Mouse (Mus musculus) adrenal gland, adult 18-20 months (tissue): Measurements from ENCODE around the gene Plin3. TPM values are rescaled to one million over a fixed set of nuclear protein-coding genes. Genes with fewer than 3 reads are reported as not detected.

Experiments used
- DNase-seq, 2 experiments: peaks; one replicate each; pipeline ENCODE4 v3.0.0; 2021 to 2022; ENCODE audit warnings: low spot score in 2 of 2
- total RNA-seq, 2 experiments: library from RNA; stranded (reverse); gene quantifications; 1 replicate in 1 of 2; 2 replicates in 1 of 2; pipeline ENCODE4 v1.2.3; 2021

Plin3 gene
- total RNA-seq, 2 experiments from 2014 or later = 66.0 to 84.7 TPM

- peak; percentile 51 to 64 for DNase-seq
Measured at GRCm38 (mm10) chr17:56303160-56303846, 10.6 kb upstream of the Plin3 start, which contains the start of gene Uhrf1. Uhrf1 (plus strand) TSS chr17:56303321.

GRCm38 (mm10) chr17:56302363-56302996, 9.8 kb upstream of the Plin3 start:
- DNase-seq = no peak

DNA sequence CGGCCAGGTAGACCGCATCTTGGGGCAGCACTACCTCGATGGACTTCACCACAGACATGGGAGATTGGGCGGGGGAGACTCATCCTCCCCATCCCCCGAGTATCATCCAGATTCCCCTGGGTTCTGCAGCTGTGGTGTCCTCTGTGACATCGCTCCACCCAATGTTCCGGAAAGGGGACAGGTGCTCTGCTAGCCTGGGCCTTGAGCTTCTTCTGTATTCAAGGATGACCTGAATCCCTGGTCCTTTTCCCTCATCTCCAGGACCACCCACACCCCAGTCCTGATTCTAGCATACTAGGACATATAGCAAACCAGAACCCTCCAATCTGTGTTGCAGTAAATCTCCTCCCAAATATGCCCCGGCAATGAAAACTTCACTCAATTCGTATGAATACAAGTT, 7.5 kb upstream of the Plin3 start, which contains the start of gene Arrdc5:
TSS of gene Arrdc5 (minus strand) at position 101 of the 400 bp plus-strand sequence.
- DNase-seq = no peak

- no peak for DNase-seq
Measured at GRCm38 (mm10) chr17:56298238-56298637, 5.6 kb upstream of the Plin3 start.

GRCm38 (mm10) chr17:56296201-56296600, 3.5 kb upstream of the Plin3 start:
- no peak for DNase-seq

DNA sequence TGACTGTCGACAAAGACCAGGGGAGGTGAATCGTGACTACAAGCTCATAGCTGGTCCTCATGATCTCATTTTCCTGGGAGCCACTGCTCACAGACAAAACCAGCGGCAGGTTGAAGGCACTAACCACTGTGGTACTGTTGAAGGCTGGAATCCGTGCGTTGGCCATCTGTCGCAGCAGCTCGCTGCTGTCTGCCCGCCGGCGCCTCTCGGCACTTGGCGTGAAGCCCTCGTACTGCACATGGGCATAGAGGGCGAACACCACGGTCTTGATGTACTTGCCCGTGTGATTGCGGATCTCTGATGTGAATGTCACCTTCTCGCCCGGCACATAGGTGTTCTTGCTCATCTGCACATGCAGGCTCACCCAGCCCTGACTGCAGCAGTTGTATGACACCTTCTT, 1.6 kb upstream of the Plin3 start:
- DNase-seq = no peak

DNA sequence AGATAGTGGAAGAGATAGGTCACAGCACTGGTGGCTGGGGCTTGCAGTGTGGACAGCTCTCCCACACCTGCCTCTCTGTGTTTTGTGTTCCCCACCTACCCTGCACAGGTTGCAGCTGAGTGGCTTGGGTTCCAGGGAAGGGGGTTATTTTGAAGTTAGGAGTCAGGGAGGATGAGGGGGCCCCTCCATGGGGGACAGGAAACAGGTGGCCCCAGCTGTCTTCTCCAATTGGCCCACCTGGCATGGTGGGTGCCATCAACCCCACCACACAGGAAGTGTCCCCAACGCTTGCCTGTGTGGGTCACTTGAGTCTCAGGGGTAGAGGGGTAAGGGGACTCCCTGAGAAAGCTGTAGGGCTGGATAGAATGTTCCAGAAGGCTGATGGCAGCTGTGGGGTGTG, 618 bp upstream of the Plin3 start:
- DNase-seq = no peak

DNA sequence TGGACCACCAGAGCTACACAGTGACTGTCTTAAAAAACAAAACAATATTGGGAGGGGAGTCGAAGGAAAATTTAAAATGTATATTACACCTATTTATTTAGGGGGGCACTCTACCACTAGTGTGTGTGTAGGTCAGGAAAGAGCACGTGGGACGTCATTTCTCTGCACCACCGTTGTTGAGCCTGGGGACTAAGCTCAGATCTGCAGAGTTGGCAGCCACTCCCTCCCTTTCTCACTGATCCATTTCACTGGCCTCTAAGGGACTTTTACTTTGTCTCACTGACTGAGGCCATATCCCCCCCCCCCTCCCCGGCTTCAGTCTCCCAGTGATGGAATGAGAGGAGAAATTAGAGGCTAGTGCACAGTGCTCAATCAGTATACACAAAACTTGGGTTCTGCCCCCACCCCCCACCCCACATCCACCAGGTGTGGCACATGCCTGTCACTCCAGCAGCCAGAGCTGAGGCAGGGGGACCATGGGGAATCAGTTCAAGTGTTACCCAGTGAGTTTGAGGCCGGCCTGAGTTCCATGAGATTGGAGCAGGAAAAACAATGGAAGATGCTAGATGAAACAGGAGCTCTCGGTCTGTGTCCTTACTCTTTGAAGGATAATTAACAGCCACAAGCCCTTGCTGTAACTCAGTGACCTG, 722 bp downstream of the Plin3 start:
- no peak for DNase-seq

DNA sequence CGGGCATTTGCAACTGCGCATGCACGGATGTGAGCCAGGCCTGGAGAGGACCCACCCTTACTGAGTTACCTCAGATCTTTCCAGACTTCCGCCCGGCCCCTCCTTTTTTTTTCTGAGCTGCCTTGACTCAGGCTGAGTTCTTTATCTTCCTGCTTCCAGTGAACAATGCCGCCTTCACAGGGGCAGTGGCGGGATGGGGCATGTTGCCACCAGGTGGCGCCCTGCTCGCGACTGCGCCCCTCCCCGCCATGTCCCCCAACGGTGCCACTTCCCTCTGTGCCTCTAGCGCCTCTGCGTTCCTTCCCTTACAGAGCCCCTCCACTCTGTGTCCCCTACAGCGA, 1.5 kb downstream of the Plin3 start:
- peak; percentile 88 to 89 for DNase-seq

- peak; percentile 99 for DNase-seq
Measured at GRCm38 (mm10) chr17:56290388-56291170, 2.1 kb downstream of the Plin3 start.

DNA sequence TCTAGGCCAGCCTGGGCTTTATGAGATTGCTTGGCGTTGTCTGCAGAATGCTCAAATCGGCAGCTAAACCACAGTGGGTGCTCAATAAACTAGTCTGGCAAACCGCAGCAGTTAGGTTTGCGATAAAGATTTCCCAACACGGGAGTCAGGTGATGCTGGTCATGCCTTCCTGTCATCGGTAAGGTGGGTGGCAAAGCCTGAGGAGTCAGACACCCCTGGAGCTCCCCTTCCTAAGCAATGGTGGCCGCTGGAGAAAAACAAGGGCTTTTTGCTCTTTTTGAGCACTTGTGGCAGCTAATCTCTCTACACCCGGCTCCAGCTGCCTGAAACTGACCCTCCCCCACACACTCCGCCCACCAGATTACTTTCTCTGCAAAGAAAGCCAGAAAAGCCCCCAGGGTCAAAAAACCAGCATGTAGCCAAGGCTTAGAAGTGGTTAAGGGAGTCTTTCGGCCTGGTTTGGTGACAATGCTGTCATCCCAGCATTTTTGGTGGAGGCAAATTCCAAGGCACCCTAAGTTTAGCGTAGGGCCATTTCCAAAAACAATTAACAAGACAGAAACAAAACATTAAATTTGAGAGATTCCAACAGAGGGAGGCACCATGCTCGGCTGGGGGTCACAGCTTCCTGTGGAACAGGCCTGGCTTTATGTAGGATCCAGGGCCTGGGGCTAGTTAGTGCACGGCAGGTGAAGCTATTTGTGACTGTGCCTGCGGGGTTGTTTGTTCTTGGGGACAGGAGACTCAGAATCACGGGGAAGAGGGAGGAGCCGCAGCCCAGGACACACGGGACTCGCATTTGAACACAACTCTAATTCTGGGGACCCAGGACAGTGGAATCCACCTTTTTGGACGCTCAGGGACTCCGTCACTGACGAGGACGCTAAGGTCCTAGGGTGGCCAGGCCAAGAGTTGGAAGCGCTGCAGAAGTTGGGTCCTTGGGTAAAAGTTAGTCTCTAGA, 3.0 kb downstream of the Plin3 start:
- DNase-seq = peak; percentile 52 to 56

GRCm38 (mm10) chr17:56288866-56289265, 3.8 kb downstream of the Plin3 start:
- no peak for DNase-seq

- DNase-seq = peak in 1 of 2 experiments; percentile 63
Measured at GRCm38 (mm10) chr17:56287830-56288229, 4.8 kb downstream of the Plin3 start.

GRCm38 (mm10) chr17:56285995-56286394, 6.7 kb downstream of the Plin3 start:
- no peak for DNase-seq

DNA sequence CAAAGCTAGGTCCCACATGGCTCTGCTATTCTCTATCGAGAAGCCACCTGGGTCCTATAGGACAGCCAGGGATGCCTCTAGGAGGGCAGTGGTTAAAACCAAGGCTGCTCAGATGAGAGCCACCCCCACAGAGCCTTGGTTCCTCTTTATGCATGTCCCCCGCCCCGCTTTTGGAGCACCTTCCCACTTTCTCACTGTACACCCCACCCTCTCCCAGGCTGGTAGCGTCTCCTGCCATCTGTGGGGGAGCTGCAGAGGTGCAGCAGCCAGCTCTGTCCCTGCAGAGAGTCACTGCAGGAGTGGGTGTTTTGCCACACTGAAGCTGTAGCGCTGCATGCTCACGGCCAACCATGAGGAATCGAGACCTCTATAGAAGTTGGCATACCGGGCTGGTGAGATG, 9.4 kb downstream of the Plin3 start:
- DNase-seq = no peak

GRCm38 (mm10) chr17:56282802-56283201, 9.9 kb downstream of the Plin3 start:
- DNase-seq = no peak

- no peak for DNase-seq
Measured at GRCm38 (mm10) chr17:56281193-56281592, 11.5 kb downstream of the Plin3 start.

- no peak for DNase-seq
Measured at GRCm38 (mm10) chr17:56279481-56280155, 13.1 kb downstream of the Plin3 start.

DNA sequence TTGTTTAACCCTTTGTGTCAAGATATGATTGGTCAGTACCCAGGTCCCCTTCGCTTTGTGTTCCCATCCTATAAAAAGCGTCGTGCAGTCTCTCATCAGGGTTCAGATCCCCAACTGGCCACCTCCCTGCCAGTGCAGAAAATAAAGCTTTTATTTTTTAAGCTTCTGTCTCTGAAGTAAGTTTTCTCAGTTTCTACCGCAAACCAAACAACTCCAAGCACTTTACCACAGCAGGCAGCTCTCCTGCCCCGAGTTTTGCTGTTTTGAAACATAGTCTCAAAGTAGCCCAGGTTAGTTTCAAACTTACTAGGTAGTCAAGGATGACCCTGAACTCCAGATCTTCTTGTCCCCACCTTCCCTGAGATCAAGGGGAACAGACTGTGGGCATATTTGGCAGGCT, 14.3 kb downstream of the Plin3 start:
- no peak for DNase-seq

- DNase-seq = no peak
Measured at GRCm38 (mm10) chr17:56277567-56277893, 15.1 kb downstream of the Plin3 start.
